Mouse (Mus musculus) bone marrow, adult 2 months (tissue): ENCODE measurements at regions not wholly inside any gene's neighbourhood (a gene's known extent, or its start where the extent isn't known, plus 50 kb on each side); places are given as distances from the start of the nearest gene placed in this dataset.

Experiments used
- CTCF ChIP-seq: fragments of 200-500 bp; IDR thresholded peaks from 2 replicates; pipeline ENCODE4 v1.5.1; 2011; ENCODE audit warnings: low read length, control low read depth; ENCODE audit not compliant: control insufficient read depth, insufficient read depth
- POLR2A ChIP-seq: fragments of 200-500 bp; IDR thresholded peaks from 2 replicates; pipeline ENCODE4 v1.6.1; 2011; ENCODE audit warnings: low read depth, mild to moderate bottlenecking, control low read depth, low read length, borderline replicate concordance; ENCODE audit not compliant: control insufficient read depth

DNA sequence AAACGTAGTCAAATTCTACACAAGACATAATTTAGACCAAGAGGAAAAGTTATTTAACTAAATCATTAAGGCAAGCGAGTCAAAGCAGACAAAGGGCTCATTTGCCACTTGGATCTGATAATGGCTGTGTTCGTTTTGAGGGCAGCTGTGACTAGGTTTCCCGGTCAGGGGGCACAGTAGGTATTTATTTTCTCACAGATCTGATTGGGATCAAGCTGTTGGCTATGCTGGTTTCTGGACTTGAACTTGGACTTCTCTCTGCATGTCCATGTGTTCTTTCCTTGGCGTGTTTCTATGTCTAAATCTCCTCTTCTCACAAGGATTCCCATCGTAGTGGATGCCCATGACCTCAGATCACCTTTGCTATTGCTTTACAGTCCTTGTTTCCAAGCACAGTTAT is 590.8 kb downstream of the Ptprc start:
- no peak for TF ChIP-seq POLR2A
- no peak for TF ChIP-seq CTCF
